Mouse (Mus musculus): ENCODE results near the gene Rgp1. TPM values are rescaled to one million over a fixed set of nuclear protein-coding genes. Genes with fewer than 3 reads are reported as not detected.

Rgp1 gene
- total and polyA plus RNA-seq, 2 experiments from 2014 or later, result 10.4 to 17.6 TPM

DNA sequence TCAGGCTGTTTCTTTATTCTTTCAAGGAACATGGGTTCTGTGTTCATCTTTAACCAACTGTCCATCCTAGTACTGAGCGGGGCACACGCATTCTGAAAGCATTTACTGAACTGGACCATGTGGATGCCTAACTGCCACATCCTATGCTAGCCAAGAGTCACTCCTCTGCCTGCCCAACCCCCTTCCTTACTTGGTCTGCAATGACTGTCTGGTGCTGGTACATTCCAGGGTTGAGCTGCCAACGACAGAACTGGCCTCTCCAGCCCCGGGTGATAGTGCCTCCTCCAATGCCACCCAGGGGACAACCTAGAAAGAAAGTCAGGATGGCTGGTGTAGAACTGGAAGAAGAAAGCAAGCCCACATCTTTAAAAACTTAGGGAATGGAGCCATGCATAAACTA is 5.0 kb upstream of the Rgp1 start:
- Histone ChIP-seq H3K9me3 (ENCODE audit: low read length) (no peaks in the 10 kb centered on the region), H3K4me1 (ENCODE audit: insufficient read depth) (peaks cover 27% of the 10 kb centered on the region), H3K9ac (no peak overlapping the region), H3K4me2 (ENCODE audit: low read depth) (no peak overlapping the region), H3K27ac (ENCODE audit: low read depth, low read length) (no peak overlapping the region), H3K4me3 (ENCODE audit: low read depth, low read length) (no peak overlapping the region), H3K36me3 (ENCODE audit: insufficient read depth) (peaks cover 55% of the 10 kb centered on the region), H3K27me3 (ENCODE audit: insufficient read depth, low read length) (no peaks in the 10 kb centered on the region)
- no peak for ATAC-seq
- 92% methylated on average over 4 of the region's 4 CpGs for WGBS
- no peak for TF ChIP-seq CTCF (IDR thresholded peaks at IDR 0.05; ENCODE audit: low read depth)
- no peak for DNase-seq

DNA sequence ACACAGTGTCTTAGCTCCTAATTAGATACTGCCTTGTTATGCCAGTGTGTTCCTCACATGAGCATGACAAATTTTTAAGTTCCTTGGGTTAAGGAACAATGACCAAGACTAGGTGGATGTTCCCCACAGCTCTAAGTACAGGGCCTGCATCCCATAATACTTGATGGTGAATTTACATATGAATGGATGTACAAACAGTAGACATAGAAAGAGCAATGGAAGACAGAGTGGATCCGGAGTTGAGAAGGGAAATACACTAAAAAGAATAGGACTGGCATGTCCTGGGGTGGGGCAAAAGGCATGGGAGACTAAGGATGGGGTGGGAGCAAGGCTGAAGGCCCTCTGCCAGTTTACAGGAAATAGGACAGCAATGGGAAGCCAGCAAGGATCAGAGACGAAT is 3.2 kb upstream of the Rgp1 start:
- WGBS, result 28% methylated on average over 2 of the region's 2 CpGs
- H3K27me3 ChIP-seq (ENCODE audit: insufficient read depth, low read length), result no peaks in the 10 kb centered on the region
- H3K4me3 ChIP-seq (ENCODE audit: low read depth, low read length), result no peak overlapping the region
- H3K9ac ChIP-seq, result no peak overlapping the region
- no peak for ATAC-seq
- peaks cover 37% of the 10 kb centered on the region for H3K36me3 ChIP-seq (ENCODE audit: insufficient read depth)
- peaks cover 33% of the 10 kb centered on the region for H3K4me1 ChIP-seq (ENCODE audit: insufficient read depth)
- TF ChIP-seq CTCF (IDR thresholded peaks at IDR 0.05; ENCODE audit: low read depth), result no peak
- no peak for DNase-seq
- H3K9me3 ChIP-seq (ENCODE audit: low read length), result no peaks in the 10 kb centered on the region
- H3K27ac ChIP-seq (ENCODE audit: low read depth, low read length), result no peak overlapping the region
- peak overlapping the region; percentile 88 for H3K4me2 ChIP-seq (ENCODE audit: low read depth)

DNA sequence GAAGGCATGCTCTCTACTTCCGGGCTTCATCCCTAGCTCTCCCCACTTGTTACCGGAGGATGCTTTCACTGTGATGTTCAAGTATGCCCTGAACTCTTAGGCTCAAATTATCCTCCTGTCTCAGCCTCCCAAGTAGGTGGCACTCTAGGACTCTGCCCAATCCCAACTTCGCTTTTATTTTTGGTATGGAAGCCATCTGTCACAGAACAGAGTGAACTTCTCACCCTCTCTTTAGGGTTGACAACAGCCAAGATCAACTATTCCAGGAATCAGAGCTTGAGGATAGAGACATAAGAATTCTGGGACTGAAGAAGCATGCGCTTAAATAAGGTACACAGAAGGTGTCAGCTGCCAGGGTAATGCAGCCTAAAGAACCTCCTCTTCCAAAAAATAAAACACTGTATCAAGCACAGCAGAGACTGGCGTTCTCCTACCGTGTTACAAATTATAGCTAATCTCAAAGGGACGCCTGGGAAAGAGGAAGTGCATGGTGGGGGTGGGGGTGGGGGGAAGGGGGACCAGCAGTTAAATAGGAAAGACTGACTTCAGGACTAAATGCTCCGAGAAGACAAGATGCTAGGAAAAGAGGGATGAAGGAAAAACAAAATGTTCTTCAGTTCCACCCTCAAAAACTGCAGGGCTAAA is 1.2 kb upstream of the Rgp1 start:
- Histone ChIP-seq H3K9ac (peak overlapping the region; percentile 89), H3K9me3 (ENCODE audit: low read length) (no peaks in the 10 kb centered on the region), H3K36me3 (ENCODE audit: insufficient read depth) (peaks cover 38% of the 10 kb centered on the region), H3K4me3 (ENCODE audit: low read depth, low read length) (peak overlapping the region; percentile 86), H3K27ac (ENCODE audit: low read depth, low read length) (no peak overlapping the region), H3K27me3 (ENCODE audit: insufficient read depth, low read length) (no peaks in the 10 kb centered on the region), H3K4me2 (ENCODE audit: low read depth) (peak overlapping the region; percentile 88), H3K4me1 (ENCODE audit: insufficient read depth) (peaks cover 33% of the 10 kb centered on the region)
- no peak for TF ChIP-seq CTCF (IDR thresholded peaks at IDR 0.05; ENCODE audit: low read depth)
- DNase-seq (no peak), ATAC-seq (no peak)
- 53% methylated on average over 8 of the region's 8 CpGs for WGBS

DNA sequence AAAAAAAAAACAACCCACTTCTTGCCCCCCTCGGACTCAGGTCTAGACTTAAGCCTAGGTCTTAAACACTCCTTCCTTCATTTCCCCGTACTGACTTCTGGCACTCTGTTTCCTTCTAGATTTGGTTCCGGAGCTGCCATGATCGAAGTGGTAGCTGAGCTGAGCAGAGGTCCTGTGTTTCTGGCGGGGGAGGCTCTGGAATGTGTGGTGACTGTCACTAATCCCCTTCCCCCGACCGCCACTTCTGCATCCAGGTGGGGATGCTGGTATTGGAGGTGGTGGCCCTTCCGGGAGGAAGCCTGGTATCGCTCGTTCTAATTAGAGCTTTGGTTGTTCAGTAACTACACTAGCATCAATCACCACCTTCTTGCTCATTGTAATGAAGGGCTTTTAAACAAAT is 741 bp downstream of the Rgp1 start:
- DNase-seq, result peak; percentile 11
- Histone ChIP-seq H3K9me3 (ENCODE audit: low read length) (no peaks in the 10 kb centered on the region), H3K36me3 (ENCODE audit: insufficient read depth) (peaks cover 39% of the 10 kb centered on the region), H3K4me3 (ENCODE audit: low read depth, low read length) (peak overlapping the region; percentile 86), H3K27ac (ENCODE audit: low read depth, low read length) (peak overlapping the region; percentile 85), H3K4me1 (ENCODE audit: insufficient read depth) (peaks cover 33% of the 10 kb centered on the region), H3K27me3 (ENCODE audit: insufficient read depth, low read length) (no peaks in the 10 kb centered on the region), H3K4me2 (ENCODE audit: low read depth) (peak overlapping the region; percentile 88), H3K9ac (peak overlapping the region; percentile 89)
- ATAC-seq, result no peak
- WGBS, result 3% methylated on average over 10 of the region's 10 CpGs
- no peak for TF ChIP-seq CTCF (IDR thresholded peaks at IDR 0.05; ENCODE audit: low read depth)

DNA sequence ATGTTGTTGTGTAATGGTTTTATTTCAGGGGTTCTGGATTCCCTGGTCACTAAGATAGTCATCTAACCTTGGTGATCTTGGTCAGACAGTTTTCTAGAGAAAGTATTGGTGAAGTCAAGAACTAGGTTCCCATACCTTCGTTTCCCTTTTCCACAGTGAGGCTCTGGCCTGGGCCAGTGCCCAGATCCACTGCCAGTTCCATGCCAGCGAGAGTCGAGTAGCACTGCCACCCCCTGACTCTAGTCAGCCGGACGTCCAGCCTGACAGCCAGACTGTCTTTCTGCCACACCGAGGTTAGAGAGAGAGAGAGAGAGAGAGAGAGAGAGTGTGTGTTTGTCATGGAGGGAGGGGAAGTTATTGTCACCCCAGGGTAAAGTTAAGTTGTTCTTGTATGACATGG is 1.2 kb downstream of the Rgp1 start:
- DNase-seq (no peak), ATAC-seq (no peak)
- WGBS, result 67% methylated on average over 6 of the region's 6 CpGs
- no peak for TF ChIP-seq CTCF (IDR thresholded peaks at IDR 0.05; ENCODE audit: low read depth)
- peak overlapping the region; percentile 88 for H3K4me2 ChIP-seq (ENCODE audit: low read depth)
- H3K27me3 ChIP-seq (ENCODE audit: insufficient read depth, low read length), result no peaks in the 10 kb centered on the region
- peak overlapping the region; percentile 89; the same call in 1 of the 2 replicates for H3K9ac ChIP-seq
- H3K36me3 ChIP-seq (ENCODE audit: insufficient read depth), result peaks cover 42% of the 10 kb centered on the region
- peaks cover 33% of the 10 kb centered on the region for H3K4me1 ChIP-seq (ENCODE audit: insufficient read depth)
- H3K9me3 ChIP-seq (ENCODE audit: low read length), result no peaks in the 10 kb centered on the region
- H3K27ac ChIP-seq (ENCODE audit: low read depth, low read length), result no peak overlapping the region
- H3K4me3 ChIP-seq (ENCODE audit: low read depth, low read length), result peak overlapping the region; percentile 86

DNA sequence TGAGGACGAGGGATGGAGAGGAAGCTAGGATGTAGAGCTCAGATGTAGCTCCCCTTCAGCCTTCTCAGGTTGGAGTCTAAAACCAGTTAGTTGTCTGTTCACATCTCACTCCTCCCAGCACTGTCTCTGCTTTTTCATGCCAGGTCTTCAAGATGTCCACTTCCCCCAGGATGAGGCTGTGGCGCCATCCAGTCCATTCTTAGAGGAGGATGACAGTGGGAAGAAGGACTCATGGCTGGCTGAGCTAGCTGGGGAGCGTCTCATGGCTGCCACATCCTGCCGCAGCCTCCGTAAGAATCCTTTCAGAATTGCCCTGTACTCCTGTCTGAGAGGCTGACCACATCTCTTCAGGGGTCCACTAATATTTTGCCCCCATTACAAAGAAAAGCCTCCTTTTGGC is 2.2 kb downstream of the Rgp1 start:
- WGBS, result 93% methylated on average over 5 of the region's 5 CpGs
- Histone ChIP-seq H3K27ac (ENCODE audit: low read depth, low read length) (no peak overlapping the region), H3K9me3 (ENCODE audit: low read length) (no peaks in the 10 kb centered on the region), H3K9ac (no peak overlapping the region), H3K27me3 (ENCODE audit: insufficient read depth, low read length) (no peaks in the 10 kb centered on the region), H3K4me1 (ENCODE audit: insufficient read depth) (peaks cover 26% of the 10 kb centered on the region), H3K4me3 (ENCODE audit: low read depth, low read length) (no peak overlapping the region), H3K4me2 (ENCODE audit: low read depth) (no peak overlapping the region), H3K36me3 (ENCODE audit: insufficient read depth) (peaks cover 42% of the 10 kb centered on the region)
- ATAC-seq (no peak), DNase-seq (no peak)
- TF ChIP-seq CTCF (IDR thresholded peaks at IDR 0.05; ENCODE audit: low read depth), result no peak

DNA sequence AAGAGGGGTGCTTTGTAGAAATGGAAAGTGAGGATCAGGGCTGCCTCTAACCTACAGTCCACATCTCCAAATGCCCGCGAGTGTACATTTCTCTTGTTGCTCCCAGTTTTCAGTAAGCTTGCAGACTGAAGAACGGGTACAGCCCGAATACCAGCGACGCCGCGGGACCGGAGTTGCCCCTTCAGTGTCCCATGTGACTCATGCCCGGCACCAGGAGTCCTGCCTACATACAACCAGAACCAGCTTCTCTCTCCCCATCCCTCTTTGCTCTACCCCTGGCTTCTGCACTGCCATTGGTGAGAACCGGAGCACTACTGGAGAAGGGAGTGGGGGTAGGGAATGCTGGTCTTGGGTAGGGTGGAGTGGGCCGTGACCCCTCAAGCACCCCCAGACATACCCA is 2.9 kb downstream of the Rgp1 start:
- no peak overlapping the region for H3K4me2 ChIP-seq (ENCODE audit: low read depth)
- TF ChIP-seq CTCF (IDR thresholded peaks at IDR 0.05; ENCODE audit: low read depth), result no peak
- ATAC-seq (no peak), DNase-seq (no peak)
- H3K27ac ChIP-seq (ENCODE audit: low read depth, low read length), result no peak overlapping the region
- H3K9me3 ChIP-seq (ENCODE audit: low read length), result no peaks in the 10 kb centered on the region
- peaks cover 20% of the 10 kb centered on the region for H3K4me1 ChIP-seq (ENCODE audit: insufficient read depth)
- WGBS, result 96% methylated on average over 12 of the region's 12 CpGs
- peaks cover 42% of the 10 kb centered on the region for H3K36me3 ChIP-seq (ENCODE audit: insufficient read depth)
- no peak overlapping the region for H3K9ac ChIP-seq
- no peaks in the 10 kb centered on the region for H3K27me3 ChIP-seq (ENCODE audit: insufficient read depth, low read length)
- H3K4me3 ChIP-seq (ENCODE audit: low read depth, low read length), result no peak overlapping the region

Measured in forebrain, postnatal 0 days (tissue).